Mouse (Mus musculus) midbrain, embryonic 16.5 days (tissue): Measurements from ENCODE around the gene Pacs2. TPM values are rescaled to one million over a fixed set of nuclear protein-coding genes. Genes with fewer than 3 reads are reported as not detected.

Source experiments
- ATAC-seq: fragments of 200-750 bp; cut with Nextera tagmentation; 2 replicates; pipeline ENCODE4 v1.8.0; 2017; ENCODE audit warnings: moderate TSS enrichment
- H3K27ac ChIP-seq: fragments of 300-500 bp; sonication (generic); 2 replicates; pipeline ENCODE4 v1.5.1; 2014; ENCODE audit warnings: mild to moderate bottlenecking, low read length, mixed read lengths
- H3K27me3 ChIP-seq: fragments of 300-500 bp; sonication (generic); 2 replicates; pipeline ENCODE4 v1.6.1; 2014; ENCODE audit warnings: low read depth, low read length, mixed read lengths; ENCODE audit not compliant: control insufficient read depth, insufficient read depth
- H3K36me3 ChIP-seq: fragments of 300-500 bp; sonication (generic); 2 replicates; pipeline ENCODE4 v1.6.1; 2014; ENCODE audit warnings: mild to moderate bottlenecking, low read length, moderate library complexity, mixed read lengths; ENCODE audit not compliant: control insufficient read depth, insufficient read depth
- H3K4me1 ChIP-seq: fragments of 300-500 bp; sonication (generic); 2 replicates; pipeline ENCODE4 v1.6.1; 2014; ENCODE audit warnings: mild to moderate bottlenecking, low read length, mixed read lengths; ENCODE audit not compliant: control insufficient read depth, insufficient read depth
- H3K4me2 ChIP-seq: fragments of 300-500 bp; sonication (generic); 2 replicates; pipeline ENCODE4 v1.6.1; 2014; ENCODE audit warnings: mild to moderate bottlenecking, low read length, mixed read lengths
- H3K4me3 ChIP-seq: fragments of 300-500 bp; sonication (generic); 2 replicates; pipeline ENCODE4 v1.5.1; 2014; ENCODE audit warnings: low read depth, mild to moderate bottlenecking, low read length, moderate library complexity, mixed read lengths
- H3K9ac ChIP-seq: fragments of 300-500 bp; sonication (generic); 2 replicates; pipeline ENCODE4 v1.6.1; 2014; ENCODE audit warnings: low read depth, low read length, mixed read lengths
- H3K9me3 ChIP-seq: fragments of 300-500 bp; sonication (generic); replicated peaks from 2 replicates; pipeline ENCODE4 v1.6.1; 2014; ENCODE audit warnings: mild to moderate bottlenecking, low read length, mixed read lengths; ENCODE audit not compliant: control insufficient read depth, poor library complexity, severe bottlenecking
- WGBS: fragments of 180-500 bp; shearing (Covaris S2); extraction: QIAGEN DNeasy Blood & Tissue Kit; methylation state at CpG from one replicate; pipeline ENCODE4 v1.1.7; 2014; 5-methylcytosine and 5-hydroxymethylcytosine counted together
- polyA plus RNA-seq: library from polyadenylated mRNA; unstranded; fragments of >200 nt; fragmentation: Nextera tagmentation; extraction: Ambion mirVana; gene quantifications from 2 replicates; pipeline ENCODE4 v1.2.1, GENCODE M21; 2015

Gene Pacs2
- polyA plus RNA-seq, 1 experiment from 2014 or later: 27.6 TPM

GRCm38 (mm10) chr12:113061606-113062005 lies 47.3 kb downstream of the Pacs2 start:
- H3K9me3 ChIP-seq: no peaks in the 10 kb centered on the region
- no peak overlapping the region for H3K9ac ChIP-seq
- no peak overlapping the region for H3K4me3 ChIP-seq
- no peak for ATAC-seq
- H3K4me2 ChIP-seq: no peak overlapping the region
- WGBS: 88% methylated on average over 9 of the region's 9 CpGs
- H3K36me3 ChIP-seq: peaks cover 61% of the 10 kb centered on the region
- H3K4me1 ChIP-seq: no peaks in the 10 kb centered on the region
- no peak overlapping the region for H3K27ac ChIP-seq
- no peaks in the 10 kb centered on the region for H3K27me3 ChIP-seq

- no peak overlapping the region for H3K9ac ChIP-seq
- 87% methylated on average over 10 of the region's 10 CpGs for WGBS
- no peak for ATAC-seq
- H3K4me2 ChIP-seq: no peak overlapping the region
- H3K27me3 ChIP-seq: no peaks in the 10 kb centered on the region
- H3K27ac ChIP-seq: no peak overlapping the region
- peaks cover 59% of the 10 kb centered on the region for H3K36me3 ChIP-seq
- no peaks in the 10 kb centered on the region for H3K9me3 ChIP-seq
- H3K4me1 ChIP-seq: no peaks in the 10 kb centered on the region
- no peak overlapping the region for H3K4me3 ChIP-seq
These were observed 47.9 kb downstream of the Pacs2 start for GRCm38 (mm10) chr12:113062201-113062600.

GRCm38 (mm10) chr12:113063700-113064099 lies 49.4 kb downstream of the Pacs2 start:
- Histone ChIP-seq H3K27me3 (no peaks in the 10 kb centered on the region), H3K4me1 (no peaks in the 10 kb centered on the region), H3K36me3 (peaks cover 49% of the 10 kb centered on the region), H3K27ac (no peak overlapping the region), H3K4me3 (no peak overlapping the region), H3K9me3 (no peaks in the 10 kb centered on the region), H3K9ac (no peak overlapping the region), H3K4me2 (no peak overlapping the region)
- no peak for ATAC-seq
- WGBS: 94% methylated on average over 7 of the region's 7 CpGs

DNA sequence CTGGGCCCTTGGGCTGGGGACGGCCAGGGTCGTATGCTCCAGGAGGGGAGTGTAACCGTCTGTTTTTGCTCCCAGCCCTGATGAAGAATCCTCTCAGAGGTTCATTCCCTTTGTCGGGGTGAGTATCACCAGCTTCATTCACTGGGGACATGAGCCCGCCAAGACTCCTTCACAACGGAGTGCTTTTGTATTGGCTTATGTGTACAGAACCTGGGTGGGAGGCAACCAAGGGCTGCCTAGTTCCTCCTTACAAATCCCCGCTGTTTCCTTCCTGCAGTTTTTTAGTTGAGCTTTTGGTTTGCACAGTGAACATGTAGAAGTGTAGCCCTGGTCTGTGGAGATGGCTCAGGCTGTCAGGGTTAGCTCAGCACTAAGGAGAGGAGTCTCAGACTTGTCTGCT lies 53.7 kb downstream of the Pacs2 start:
- no peak overlapping the region for H3K27ac ChIP-seq
- WGBS: 89% methylated on average over 7 of the region's 7 CpGs
- H3K9me3 ChIP-seq: no peaks in the 10 kb centered on the region
- H3K4me2 ChIP-seq: no peak overlapping the region
- peaks cover 41% of the 10 kb centered on the region for H3K36me3 ChIP-seq
- H3K27me3 ChIP-seq: no peaks in the 10 kb centered on the region
- no peak for ATAC-seq
- no peaks in the 10 kb centered on the region for H3K4me1 ChIP-seq
- H3K4me3 ChIP-seq: no peak overlapping the region
- no peak overlapping the region for H3K9ac ChIP-seq

DNA sequence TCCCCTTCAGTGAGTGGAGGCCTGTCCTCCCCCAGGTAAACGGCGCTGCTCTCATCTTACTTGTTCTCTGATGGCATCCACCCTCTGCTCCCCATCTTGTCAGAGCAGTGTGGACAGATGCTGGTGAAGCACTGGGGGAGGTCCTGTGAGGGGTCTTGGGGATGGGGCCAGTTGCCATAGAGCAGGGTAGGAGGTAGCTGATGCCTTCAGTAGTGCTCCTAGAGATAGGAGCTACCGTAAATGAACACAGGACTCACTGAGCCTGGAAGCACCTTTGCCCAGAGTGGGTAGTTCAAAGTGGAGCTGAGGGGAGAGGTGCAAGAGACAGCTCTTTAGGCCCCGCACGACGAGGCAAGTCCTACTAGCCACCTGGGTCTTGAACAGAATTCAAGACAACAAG lies 55.1 kb downstream of the Pacs2 start:
- peaks cover 9% of the 10 kb centered on the region; the same call in 1 of the 2 replicates for H3K4me1 ChIP-seq
- peaks cover 36% of the 10 kb centered on the region for H3K36me3 ChIP-seq
- H3K4me2 ChIP-seq: no peak overlapping the region
- H3K9ac ChIP-seq: no peak overlapping the region
- no peak overlapping the region for H3K27ac ChIP-seq
- no peaks in the 10 kb centered on the region for H3K9me3 ChIP-seq
- 94% methylated on average over 6 of the region's 6 CpGs for WGBS
- ATAC-seq: no peak
- no peaks in the 10 kb centered on the region for H3K27me3 ChIP-seq
- no peak overlapping the region for H3K4me3 ChIP-seq

GRCm38 (mm10) chr12:113071321-113071720 lies 57.0 kb downstream of the Pacs2 start:
- H3K27ac ChIP-seq: no peak overlapping the region
- H3K27me3 ChIP-seq: no peaks in the 10 kb centered on the region
- peaks cover 18% of the 10 kb centered on the region for H3K4me1 ChIP-seq
- WGBS: 92% methylated on average over 6 of the region's 6 CpGs
- ATAC-seq: no peak
- H3K9ac ChIP-seq: no peak overlapping the region
- H3K4me2 ChIP-seq: no peak overlapping the region
- no peak overlapping the region for H3K4me3 ChIP-seq
- H3K9me3 ChIP-seq: no peaks in the 10 kb centered on the region
- H3K36me3 ChIP-seq: peaks cover 27% of the 10 kb centered on the region

- H3K4me1 ChIP-seq: peaks cover 18% of the 10 kb centered on the region
- no peaks in the 10 kb centered on the region for H3K9me3 ChIP-seq
- H3K9ac ChIP-seq: no peak overlapping the region
- no peaks in the 10 kb centered on the region for H3K27me3 ChIP-seq
- no peak overlapping the region for H3K4me2 ChIP-seq
- peaks cover 26% of the 10 kb centered on the region for H3K36me3 ChIP-seq
- no peak for ATAC-seq
- WGBS: 85% methylated on average over 6 of the region's 6 CpGs
- no peak overlapping the region for H3K27ac ChIP-seq
- no peak overlapping the region for H3K4me3 ChIP-seq
These were observed 57.5 kb downstream of the Pacs2 start for GRCm38 (mm10) chr12:113071827-113072226.

GRCm38 (mm10) chr12:113073420-113074328 lies 59.4 kb downstream of the Pacs2 start:
- Histone ChIP-seq H3K4me2 (peak overlapping the region; percentile 91), H3K27ac (peak overlapping the region; percentile 95), H3K4me3 (peak overlapping the region; percentile 47), H3K27me3 (no peaks in the 10 kb centered on the region), H3K9me3 (no peaks in the 10 kb centered on the region), H3K4me1 (peaks cover 18% of the 10 kb centered on the region), H3K9ac (peak overlapping the region; percentile 79), H3K36me3 (peaks cover 24% of the 10 kb centered on the region)
- WGBS: 13% methylated on average over 15 of the region's 15 CpGs
- peak; percentile 44 for ATAC-seq

DNA sequence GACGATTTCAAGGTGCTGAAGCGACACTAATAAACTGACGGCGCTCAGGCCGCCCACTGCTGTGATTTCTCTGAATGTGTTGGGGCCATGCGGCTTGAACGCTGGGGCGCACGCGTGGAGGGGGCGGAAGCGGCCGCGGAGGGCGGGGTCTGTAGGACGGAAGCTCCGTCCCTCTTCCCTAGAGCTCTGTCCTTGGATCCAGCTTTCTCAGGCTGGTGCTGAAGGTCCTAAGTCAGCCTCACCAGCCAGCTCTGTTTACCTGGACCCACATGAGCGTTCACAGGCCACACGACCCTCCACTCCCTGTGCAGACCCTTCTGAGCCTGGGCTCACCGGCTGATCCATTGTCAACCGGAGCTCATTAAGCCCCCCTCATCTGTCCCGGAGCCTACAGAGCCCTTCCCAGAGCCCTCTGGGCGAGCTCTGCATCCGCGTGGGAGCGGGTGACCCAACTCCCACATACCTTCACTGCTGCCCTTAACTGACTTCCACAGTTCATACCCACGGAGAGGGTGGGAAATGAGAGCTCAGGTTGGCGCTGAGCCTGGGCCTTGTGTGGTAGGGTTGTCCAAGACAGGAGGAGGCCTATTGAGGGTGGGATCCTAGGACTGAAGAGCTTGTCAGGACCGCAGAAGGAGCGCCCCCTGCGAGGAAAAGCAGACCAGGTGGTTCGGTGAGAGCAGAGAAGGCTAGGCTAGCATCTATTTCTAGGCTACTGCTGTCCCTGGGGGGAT lies 60.2 kb downstream of the Pacs2 start, which contains the start of gene Tex22:
Gene Tex22, plus strand, starts transcription at position 174 of the 734 bp plus-strand sequence.
- Histone ChIP-seq H3K9ac (peak within 1 kb of the TSS; percentile 79), H3K4me2 (peak within 1 kb of the TSS; percentile 91), H3K9me3 (no peaks in the 10 kb centered on the region), H3K27ac (peak within 1 kb of the TSS; percentile 95), H3K36me3 (peaks cover 24% of the 10 kb centered on the region), H3K27me3 (no peaks in the 10 kb centered on the region), H3K4me1 (peaks cover 18% of the 10 kb centered on the region), H3K4me3 (peak within 1 kb of the TSS; percentile 47)
- 2% methylated on average over 32 of the region's 32 CpGs for WGBS
- peak; percentile 95 for ATAC-seq
